Mouse (Mus musculus): ENCODE results near the gene Sdad1.
"Not testable (repeated sequence)": the region's sequence is repeated elsewhere in the genome, so short reads cannot be mapped to it uniquely, and the experiment has no call there.

The Sdad1 gene

DNA sequence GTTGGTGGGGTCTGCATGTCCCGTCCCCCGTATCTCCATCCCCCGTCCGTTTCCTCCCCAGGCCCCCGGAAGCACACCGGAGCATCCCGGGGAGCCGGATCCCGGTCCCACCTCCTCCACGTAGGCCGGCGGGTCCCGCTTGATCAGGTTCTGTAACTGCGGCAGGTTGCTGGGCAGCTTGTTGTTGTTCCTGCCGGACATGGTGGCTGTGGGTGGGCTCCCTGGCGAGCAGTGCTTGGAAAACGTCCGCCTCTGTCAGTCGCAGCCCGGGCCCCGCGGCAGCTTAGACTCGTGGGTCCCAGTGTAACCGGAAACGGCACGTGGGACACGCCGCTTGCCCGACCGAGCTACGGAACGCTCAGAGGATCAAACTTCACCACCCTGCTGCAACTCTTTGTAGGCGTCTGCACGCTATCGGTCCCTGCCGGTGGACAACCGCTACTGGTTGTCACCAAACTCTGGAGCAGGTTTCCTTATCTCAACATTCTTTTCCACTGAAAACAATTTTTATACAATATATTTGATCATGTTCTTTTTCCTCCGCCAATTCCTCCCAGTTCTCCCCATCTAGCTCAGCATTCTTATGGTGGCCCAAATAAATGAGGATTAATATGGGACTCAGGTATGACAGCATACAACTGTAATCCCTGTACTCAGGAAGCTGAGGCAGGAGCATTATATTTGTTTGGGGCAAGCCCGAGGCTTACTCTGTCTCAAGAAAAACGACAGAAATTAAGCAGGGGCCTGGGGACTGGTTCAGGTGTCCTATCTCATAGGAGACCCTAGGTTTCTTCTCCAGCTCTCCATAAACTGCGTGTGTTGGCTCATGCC, at the start of gene Sdad1:
Gene Sdad1 (minus strand): TSS at position 799 of the 831 bp plus-strand sequence.
- DNase-seq (ENCODE audit: low spot score in 2 of 2) = peak; percentile 97 to 98

DNA sequence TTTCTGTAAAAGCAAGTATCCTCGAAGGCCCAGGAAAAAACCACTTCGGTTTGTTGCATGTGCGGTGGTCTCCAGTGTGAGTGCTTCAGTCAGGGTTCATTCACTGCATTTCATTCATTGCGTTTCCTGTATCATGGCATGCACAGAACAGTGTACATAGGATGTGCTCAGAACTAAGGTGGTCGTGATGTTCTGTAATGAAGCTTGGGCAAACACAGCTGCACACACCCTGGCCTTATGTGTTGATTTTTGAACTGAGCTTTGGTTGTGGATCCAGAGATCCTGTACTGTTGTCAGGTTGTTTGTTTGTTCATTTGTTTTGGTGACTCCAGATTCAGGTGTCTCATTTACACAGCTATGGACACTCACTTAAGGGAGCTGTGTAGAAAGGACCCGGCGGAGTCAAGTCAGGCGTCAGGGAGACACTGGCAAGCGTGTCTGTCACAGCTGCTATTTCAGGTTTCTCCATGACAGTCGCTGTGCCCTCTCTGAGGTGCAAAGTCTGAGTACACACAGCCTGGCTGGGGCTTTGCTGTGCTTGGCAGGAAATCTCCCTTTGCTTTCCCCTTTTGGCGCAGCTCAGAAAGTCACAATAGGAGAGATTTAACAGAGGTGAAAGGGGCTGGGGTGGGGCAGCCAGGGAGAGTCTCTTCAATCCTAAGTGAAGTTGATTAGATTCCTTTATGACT, 48.6 kb upstream of the Sdad1 start:
- DNase-seq (ENCODE audit: low spot score in 2 of 2) = no peak

DNA sequence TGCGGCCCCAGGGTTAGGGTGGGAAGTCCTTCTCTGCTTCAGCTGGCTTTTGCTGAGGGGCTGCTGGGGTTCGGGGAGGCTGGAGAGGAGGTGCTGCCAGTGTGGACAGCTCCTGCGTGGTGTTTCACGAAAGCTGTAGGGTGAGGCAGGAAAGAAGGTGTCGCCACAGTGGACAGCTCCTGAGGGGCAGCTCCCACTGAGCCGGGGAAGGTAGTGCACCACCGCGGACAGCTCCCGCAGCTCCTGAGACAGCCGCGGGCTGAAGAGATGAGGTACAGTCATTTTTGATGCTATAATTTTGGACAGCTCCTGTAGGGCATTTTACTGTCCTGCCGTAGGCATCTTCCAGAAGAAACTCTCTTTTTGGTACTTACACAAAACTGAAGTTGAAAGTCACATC, 47.8 kb upstream of the Sdad1 start:
- no peak for DNase-seq (ENCODE audit: low spot score in 2 of 2)

DNA sequence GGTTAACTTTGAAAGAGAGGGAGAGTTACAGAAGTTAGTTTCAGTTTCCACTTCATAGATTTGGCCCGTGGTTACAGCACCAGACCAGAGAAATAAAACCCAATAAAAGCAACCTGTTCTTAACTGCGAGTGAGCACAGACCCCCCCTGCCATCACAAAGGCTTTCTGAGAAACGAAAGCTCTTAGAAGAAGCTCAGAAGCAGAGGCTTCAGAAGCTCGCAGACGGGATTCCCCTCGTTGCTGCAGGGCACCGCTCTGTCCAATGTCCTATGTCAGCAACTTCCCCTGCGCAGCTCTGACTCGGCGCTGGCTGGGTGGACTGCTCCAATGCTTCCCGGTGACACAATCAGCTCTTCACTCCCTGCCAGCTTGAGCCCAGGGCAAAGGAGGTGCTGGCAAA, 43.2 kb upstream of the Sdad1 start:
- DNase-seq (ENCODE audit: low spot score in 2 of 2) = no peak

DNA sequence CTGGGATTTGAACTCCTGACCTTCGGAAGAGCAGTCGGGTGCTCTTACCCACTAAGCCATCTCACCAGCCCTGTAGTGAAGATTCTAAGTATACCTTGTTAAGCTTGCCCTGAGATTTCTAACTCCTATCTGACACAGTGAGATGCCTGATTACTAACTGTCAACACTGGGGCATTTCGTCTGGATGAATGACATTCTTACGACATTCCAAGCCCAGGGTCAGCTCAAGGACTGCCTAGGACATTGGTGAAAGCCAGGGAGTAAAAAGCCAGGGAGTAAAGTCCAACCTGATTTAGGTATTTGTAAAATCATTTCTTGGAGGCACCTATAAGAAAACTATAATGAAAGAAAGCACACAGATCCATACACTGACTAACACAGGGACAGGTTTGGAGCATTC, 42.4 kb upstream of the Sdad1 start:
- not testable (repeated sequence) for DNase-seq (ENCODE audit: low spot score in 2 of 2)

DNA sequence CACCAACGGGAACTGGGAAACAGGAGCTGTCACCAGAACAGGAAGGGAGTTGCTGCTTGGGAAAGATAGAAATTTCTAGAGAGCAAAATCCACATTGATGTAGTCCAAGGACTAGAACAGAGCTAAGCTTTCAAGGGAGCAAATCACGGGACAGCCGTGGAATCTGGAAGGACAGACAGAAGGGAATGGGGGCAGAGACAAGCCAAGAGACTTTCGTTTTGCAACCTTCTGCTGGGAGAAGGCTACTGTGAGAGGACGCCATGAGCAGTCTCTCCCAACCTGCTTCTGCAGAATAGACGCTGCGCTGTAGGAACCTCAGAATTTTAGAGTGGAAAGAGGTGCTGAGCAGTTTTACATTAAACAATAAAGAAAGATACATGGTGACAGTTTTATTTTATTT, 39.5 kb upstream of the Sdad1 start:
- DNase-seq (ENCODE audit: low spot score in 2 of 2) = no peak

DNA sequence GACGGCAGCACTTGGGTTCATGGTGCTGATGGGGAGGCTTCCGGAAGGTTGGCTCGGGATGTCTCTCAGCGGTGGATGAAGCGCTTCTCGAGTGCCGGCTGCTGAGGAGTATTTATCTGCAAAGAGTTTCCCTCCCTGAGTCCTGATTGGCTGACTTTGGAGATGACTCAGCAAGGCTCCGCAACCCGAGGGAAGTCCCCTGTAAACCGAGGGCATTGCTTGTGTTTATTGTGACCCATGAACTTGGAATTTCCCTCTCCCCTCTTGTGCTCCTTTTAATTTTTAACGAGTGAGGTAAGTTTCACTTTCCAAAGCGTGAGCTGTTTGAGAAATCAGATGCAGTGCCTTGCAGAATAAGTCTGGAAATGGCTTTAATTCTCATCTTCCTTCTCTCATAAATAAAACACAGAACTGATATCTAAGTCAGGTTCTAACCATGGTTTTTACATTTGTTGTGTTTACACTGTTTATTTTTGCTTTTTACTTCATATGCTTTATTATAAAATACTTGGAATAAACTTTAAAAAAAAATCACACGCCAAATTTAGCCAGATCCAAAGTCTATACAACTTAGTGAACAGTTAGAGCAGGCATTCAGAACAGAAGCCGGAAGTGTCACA, 38.6 kb upstream of the Sdad1 start, which contains the start of gene Cxcl10:
Gene Cxcl10 (minus strand): TSS at position 96 of the 620 bp plus-strand sequence.
- peak; percentile 33 to 50 for DNase-seq (ENCODE audit: low spot score in 2 of 2)

DNA sequence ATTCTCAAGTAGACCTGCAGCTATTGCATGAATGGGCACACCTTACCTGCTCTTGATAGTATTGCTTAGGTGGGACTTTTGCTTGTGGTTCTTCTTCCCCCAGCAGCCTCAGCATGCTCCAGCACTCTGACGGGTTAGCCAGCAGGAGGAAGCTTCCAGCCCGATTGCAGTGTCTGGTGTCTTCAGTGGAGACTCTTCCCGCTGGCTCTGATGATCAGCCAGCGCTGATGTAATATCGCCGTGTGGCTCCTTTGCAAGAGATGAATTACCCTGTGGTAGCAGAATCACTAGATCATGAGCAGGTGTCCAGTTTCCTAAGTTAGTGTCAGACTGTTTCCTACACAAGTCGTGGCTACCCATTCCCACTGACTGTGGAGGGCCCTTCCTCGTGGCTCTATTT, 34.7 kb upstream of the Sdad1 start:
- DNase-seq (ENCODE audit: low spot score in 2 of 2) = no peak

DNA sequence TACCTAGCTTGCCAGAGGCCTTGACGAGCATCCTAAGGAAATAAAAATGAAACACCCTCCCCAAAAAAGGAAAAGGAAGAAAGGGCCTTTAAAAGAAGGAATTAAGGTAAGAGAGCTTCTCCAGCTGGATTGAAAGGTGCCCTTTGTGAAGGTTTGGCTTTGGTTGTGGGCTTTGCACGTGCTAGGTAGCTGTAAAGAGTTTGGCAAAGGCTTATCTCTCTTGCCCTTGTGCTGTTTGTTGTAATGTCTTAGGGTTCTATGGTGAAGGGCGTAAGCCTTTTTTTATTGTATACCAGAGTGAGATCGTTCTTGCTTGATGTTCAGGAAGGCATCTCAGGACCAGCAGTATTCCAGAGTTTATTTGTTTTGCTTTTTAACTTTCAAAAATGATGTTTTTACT, 30.3 kb upstream of the Sdad1 start:
- no peak for DNase-seq (ENCODE audit: low spot score in 2 of 2)

DNA sequence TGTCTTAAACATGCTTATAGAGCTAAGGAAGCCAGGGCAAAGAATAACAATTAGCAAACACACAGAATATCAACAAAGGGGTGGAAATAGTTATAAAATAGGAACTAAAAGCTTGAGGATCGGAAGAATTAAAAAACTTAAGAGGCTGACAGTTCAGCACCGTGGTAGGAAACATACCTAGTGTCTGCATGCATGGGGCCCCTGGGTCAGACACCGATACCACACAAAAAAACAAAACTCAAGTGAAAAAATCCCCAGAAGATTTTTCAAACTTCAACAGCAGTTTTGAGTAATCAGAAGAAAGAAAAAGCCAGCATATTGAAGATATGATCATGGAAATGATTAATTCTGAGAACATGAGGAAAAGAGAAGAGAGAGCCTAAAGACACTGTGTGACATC, 26.5 kb upstream of the Sdad1 start:
- DNase-seq (ENCODE audit: low spot score in 2 of 2) = no peak

DNA sequence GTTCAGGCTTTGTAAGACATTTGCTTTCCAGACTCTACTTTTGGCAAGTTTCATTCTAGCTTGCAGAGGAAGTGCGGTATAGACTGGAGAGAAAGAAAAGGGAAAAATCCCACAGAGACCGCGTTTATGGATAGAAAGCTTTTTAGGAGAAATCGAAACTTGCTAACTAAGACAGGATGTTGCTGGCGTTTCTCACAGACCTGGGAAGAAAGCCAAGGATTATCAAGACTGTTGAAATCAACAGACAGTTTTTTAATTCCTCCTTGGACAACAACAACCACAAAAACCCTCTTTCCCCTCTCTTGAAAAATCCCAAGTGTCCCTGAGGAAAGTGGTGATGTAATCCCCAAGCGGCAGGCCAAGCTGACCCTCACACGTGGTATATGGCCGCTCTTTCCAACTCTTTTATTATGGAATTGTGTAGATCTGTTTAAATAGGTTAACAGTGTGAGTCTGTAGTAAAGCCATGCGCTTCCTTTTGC, 22.1 kb upstream of the Sdad1 start:
- DNase-seq (ENCODE audit: low spot score in 2 of 2) = peak; percentile 4 to 21

DNA sequence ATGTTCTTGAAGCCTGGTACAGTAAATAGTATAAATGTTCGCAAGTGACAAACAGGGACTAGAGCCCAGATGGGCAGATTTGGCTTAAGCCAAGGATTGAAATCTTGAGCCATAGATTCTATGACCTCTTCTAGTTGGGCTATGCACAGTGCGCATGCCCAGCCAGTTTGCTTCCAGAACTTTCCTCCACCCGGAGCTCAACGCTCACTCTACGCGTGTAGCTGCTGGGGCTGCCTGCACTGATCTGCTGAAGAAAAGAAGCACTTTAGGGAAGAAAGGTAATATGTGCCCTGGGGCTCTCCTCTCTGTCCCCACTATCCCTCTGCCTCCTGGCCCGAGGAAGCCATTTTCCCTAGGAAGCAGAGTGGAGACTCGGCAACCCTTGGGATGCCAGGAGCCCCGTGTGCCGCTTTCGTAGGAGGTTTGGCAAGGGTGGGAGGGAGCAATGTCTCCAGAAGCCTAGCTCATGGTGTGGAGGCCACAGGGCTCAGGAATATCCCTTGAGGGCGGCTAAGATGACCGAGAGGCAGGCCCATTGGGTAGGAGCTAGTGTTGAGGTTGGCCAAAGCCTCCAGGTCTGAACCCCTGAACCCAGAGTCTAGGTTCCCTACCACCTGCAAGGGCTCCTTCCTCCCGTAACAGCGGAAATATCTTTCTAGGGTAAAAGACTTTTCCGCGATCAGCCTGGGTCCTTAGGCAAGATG, 21.5 kb upstream of the Sdad1 start, which contains the start of gene Art3:
Gene Art3 (plus strand): TSS at position 193 of the 704 bp plus-strand sequence.
- no peak for DNase-seq (ENCODE audit: low spot score in 2 of 2)

DNA sequence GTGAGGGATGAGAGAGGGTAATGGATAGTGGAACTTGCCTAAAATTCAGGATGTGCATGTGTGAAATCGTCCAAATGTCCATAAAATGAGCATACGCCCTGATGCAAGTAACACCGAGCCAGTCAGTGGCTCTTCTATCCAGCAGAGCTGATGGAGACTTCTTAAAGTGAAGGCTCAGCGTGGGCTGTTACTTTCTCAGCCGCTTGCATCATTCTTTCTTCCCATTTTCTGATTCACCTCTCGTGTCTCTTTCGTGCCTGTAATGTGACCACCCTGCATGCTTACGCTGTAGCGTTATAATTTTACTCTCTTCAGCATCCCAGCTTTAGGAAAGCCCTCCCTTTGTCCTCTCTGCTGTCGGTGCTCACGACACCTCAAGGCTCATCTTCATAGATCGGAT, 20.8 kb upstream of the Sdad1 start:
- DNase-seq (ENCODE audit: low spot score in 2 of 2) = no peak

DNA sequence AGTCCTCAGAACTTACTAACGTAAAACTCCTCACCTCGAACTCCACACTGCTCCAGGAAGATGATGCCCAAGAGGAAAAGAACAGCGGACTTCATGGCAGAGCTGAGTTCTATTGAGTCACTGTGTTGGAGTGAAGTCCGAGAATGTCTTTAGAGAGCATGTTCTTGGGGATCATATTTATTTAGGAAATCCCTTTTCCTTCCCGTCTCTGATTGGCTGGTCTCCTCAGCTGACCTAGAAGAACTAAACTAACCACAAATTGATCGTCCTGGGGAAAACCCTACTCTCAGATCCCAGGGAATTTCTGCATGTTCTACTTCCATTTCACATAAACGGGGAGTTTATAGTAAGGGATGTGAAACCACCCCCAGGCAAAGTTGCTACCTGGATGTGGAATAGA, 17.6 kb upstream of the Sdad1 start, which contains the start of gene Cxcl9:
Gene Cxcl9 (minus strand): TSS at position 151 of the 400 bp plus-strand sequence.
- DNase-seq (ENCODE audit: low spot score in 2 of 2) = no peak

DNA sequence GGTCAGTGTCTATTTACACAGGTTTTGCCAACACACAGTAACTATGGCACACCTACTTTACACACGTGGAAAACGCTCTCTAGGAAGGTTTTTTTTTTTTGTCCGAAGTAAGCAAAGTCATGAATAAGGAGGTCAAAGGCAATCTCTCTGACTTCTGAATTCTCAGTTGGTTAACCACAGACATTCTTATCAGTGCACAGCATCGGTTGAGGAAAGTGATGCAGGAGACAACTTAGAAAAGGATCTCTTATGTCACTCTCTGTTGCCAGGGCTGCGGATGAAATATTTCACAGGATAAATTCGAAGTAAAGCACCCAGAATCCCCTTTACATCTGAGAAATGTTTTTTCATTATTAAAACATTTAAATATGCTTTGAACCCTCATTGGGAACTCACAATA, 17.1 kb upstream of the Sdad1 start:
- no peak for DNase-seq (ENCODE audit: low spot score in 2 of 2)

DNA sequence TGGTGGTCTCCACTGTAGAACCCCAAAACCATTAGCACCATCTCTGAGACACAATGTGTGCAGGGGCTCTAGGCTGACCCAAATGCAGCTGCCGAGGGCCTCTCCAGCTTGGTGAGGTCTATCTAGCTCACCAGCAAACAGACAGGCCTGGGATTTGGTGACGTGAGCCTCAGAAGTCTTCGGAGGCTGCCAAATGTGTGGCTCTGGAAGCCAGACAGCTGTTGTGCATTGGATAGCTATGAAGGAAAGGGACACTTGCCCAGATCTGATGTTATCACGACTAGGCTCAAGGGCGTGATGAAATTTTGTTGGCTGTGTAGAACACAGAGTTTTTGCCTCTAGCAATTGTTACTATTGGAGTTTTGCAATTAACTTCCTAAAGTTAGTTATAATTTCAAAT, 13.0 kb upstream of the Sdad1 start:
- DNase-seq (ENCODE audit: low spot score in 2 of 2) = no peak

DNA sequence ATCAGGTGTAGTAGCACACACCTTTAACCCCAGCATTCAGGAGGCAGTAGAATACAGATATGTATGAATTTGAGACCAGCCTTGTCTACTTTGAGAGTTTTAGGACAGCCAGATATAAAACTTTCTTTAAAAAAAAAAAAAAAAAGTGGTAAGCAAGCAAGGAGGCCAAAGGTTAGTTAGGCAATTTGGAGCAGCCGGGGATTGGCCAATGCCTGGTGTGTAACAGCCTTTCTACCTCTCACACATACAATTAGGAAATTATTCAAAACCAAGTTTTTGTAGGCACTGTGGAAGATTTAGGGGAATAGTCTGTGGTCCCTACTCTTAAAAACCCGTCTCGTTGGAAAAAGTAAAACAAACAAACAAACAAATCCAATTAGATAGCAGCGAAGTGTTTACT, 12.3 kb upstream of the Sdad1 start:
- DNase-seq (ENCODE audit: low spot score in 2 of 2) = no peak

DNA sequence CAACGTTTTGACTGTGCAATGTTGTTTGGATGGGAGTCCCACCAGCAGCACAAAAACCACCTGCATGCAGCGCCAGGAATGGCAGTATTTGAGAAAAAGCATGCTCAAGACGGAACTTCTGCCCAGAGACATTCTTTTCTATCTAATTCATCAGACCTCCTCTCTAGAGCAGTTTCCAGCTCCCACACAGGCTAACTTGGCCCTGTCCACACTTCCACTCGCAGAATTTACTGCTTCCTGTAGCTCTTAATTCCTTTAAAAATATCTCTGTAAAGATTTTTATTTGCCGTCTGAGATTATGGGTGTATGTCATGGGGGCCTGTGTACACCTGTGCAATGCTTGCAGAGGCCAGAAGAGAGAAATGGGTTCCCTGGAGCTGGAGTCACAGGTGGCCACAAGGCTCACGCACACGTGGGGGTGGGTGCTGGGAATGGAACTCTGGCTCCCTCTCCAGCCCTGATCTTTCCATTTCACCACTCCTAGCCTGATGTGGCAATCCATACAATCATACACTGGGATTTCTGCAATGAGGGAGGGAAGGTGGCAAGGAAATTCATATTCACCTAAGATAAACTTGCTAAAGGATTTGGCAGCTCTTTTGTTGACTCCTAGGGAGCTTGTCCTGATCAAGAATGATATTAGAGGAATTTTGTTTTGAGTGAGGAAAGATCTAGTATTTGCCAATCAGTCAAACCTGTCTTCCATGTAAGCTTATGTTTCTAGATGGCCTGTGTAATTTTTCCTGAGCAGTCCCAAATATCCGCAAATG, 11.5 kb upstream of the Sdad1 start:
- no peak for DNase-seq (ENCODE audit: low spot score in 2 of 2)

DNA sequence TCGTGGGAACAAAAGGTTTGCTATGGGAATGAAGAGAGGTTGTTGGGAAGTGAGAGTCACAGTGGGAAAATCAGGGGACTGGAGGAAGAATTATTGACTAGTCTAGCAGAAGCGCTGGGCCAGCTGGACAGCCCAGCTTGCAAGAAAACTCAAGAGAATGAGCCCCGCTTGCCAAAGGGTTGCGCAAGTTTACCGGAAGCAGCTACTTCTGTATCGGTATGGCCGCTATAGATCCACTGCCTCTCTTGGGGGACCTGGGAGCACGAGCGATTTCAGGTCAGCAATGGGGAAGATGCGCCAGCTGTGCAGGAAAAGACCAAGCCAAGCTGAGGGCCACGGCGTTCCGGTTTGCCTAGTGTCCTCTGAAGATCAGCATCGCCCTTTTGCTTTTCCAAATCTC, 8.3 kb upstream of the Sdad1 start:
- no peak for DNase-seq (ENCODE audit: low spot score in 2 of 2)

DNA sequence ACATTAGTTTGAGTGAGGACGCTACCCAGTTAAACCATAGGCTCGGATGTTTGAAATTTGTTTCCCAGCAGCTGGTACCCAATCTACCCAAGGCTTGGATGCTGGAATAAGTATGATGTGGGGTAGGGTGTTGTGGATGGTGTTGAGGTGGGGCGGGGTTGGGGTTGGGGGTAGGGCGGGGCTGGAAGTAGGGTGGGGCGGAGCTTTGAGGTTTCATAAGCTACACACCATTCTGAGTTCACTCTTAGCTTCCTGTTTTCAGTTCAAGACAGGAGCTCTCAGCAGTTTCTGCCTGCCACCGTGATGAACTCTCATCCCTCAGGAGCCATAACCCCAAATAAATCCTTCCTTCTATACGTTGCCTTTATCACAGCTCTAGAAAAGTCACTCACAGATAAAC, 7.8 kb upstream of the Sdad1 start:
- DNase-seq (ENCODE audit: low spot score in 2 of 2) = no peak

DNA sequence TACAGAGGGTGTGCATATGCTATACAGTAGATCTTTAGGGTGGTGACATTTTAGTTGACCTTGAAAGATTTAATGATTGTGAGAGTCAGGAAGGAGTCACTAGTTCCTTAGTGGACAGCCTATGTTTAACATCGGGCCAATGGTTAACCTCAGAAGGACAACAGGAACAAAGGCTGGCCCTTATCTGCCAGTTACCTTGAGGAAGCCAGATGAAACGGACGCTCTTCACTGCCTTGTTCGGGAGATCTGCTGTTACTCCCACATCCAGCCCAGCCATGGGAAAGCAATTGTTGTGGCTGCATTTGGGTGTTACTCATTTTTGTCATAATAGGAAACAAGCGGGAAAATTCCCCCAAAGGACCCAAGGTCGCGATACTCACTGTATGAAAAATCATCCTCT, 3.5 kb upstream of the Sdad1 start:
- no peak for DNase-seq (ENCODE audit: low spot score in 2 of 2)

Measured in right cerebral cortex, adult 2 months (tissue).